Mouse (Mus musculus): ENCODE measurements at regions not wholly inside any gene's neighbourhood (a gene's known extent, or its start where the extent isn't known, plus 50 kb on each side); places are given as distances from the start of the nearest gene placed in this dataset.

- no peak for TF ChIP-seq ZC3H11A (IDR thresholded peaks at IDR 0.05; ENCODE audit: borderline replicate concordance, low read depth, low read length)
- no peak for TF ChIP-seq MAFK (IDR thresholded peaks at IDR 0.05; ENCODE audit: insufficient read depth, low read depth, low read length)
- TF ChIP-seq CHD2 (IDR thresholded peaks at IDR 0.05; ENCODE audit: low read depth, low read length): no peak
These were observed 275.2 kb upstream of the Xrcc4 start for GRCm38 (mm10) chr13:90364518-90365027.

All from ES-E14 (cell line).